Mouse (Mus musculus): ENCODE measurements around the gene Dgki. TPM values are rescaled to one million over a fixed set of nuclear protein-coding genes. Genes with fewer than 3 reads are reported as not detected.

Gene Dgki
- total RNA-seq (2015; ENCODE audit: low replicate concordance), result 1.0 TPM in 1 of 2 replicates, not detected in the other
- 1.1 TPM in 1 of 2 replicates, not detected in the other for total RNA-seq (2017; ENCODE audit: low replicate concordance)

DNA sequence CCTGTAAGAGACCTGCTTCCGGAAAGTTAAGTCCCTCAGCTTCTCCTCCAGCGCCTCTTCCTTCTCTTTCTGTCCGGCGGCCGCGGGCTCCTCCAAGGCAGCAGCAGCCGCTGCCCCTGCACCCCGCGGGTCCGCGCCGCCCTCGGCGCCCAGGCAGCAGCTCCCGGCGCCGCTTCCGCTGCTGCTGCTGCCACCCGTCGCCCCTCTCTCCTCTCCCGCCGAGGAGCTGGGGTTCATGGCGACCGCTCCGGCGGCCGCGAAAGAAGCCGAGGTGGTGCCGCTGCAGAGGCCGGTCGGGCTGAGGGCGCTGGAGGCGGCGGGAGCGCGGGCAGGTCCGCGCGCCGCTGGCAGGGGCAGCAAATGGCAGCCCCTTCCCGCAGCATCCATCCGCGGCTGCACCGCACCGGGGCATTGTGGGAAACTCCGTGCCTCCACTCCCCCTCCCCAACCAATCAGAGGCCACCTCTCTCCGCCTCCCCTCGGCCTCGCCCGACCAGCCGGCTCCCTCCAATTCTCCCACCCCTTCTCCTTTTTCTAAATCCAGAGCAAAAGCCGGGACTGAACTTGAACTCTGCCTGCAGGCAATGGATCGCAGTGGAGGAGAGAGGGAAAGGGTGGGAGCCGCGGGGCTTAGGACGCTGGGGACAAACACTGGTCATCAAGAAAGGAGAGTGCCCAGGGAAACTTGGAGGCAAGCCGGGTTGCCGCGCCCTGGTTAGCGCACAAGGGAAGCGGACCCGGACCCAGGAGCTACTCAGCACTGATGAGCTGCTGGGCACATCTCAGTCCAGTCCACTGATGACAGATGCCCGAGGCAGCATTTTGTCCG, at the start of gene Dgki:
TSS of gene Dgki (minus strand) at position 623 of the 829 bp plus-strand sequence.
- ATAC-seq (replicated peaks; ENCODE audit: low FRiP score, poor library complexity, severe bottlenecking), result no peak

DNA sequence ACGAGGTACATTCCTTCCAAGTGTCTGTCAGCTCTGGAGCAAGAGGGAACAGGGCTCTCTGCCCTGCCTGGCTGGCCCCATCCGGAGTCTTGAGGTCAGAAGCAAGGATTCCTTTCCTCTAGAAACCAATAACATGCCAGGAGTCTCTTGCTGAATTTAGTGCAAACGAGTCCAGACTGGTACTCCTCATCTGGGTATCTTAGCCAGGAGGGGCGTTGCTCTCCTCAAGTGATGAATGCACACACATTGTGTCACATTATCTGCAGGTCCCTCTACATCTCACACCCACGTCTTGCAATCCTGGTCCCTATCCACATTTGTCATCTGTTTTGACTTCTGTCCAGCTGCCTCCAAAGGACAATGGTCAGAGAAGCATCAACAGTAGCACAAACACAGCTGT, 47.6 kb upstream of the Dgki start:
- ATAC-seq (replicated peaks; ENCODE audit: low FRiP score, poor library complexity, severe bottlenecking), result no peak

DNA sequence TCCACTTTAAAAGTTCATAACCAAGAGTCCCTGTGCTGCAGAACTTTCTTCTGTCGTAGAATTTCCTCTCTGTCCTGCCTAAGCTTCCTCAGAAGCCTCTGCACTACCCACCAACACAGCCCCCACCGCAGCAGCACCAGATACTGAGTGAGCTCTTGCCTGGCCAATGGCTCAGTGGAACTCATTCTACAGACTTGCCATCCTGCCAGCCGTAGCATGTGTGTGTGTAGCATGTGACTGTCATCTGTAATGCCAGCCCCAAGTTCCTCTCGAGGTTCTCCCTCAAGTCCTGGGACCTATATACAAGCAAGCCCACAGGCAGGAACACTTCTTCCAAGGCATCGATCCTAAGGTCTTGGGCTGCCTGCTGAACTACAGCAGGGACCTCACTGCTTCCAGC, 38.1 kb upstream of the Dgki start:
- no peak for ATAC-seq (replicated peaks; ENCODE audit: low FRiP score, poor library complexity, severe bottlenecking)

DNA sequence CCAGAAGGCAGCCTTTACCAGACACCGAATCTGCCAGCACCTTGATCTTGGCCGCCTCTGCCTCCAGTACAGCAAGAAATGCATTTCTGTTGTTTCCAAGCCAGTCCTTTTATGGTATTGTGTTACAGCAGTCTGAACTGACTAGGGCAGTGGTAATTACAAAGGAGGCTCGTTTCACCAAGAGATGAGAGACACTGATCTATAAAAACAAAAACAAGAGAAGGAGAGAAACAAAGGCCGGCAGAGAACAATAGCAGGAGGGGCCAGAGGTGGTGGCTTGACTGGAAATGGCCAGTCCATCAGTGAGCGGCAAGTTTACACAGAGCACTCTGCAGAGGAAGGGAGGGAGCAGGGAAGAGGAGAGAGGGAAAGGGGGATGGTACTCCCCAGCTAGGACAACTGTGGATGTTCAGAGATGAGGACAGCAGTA, 36.9 kb upstream of the Dgki start:
- no peak for ATAC-seq (replicated peaks; ENCODE audit: low FRiP score, poor library complexity, severe bottlenecking)

DNA sequence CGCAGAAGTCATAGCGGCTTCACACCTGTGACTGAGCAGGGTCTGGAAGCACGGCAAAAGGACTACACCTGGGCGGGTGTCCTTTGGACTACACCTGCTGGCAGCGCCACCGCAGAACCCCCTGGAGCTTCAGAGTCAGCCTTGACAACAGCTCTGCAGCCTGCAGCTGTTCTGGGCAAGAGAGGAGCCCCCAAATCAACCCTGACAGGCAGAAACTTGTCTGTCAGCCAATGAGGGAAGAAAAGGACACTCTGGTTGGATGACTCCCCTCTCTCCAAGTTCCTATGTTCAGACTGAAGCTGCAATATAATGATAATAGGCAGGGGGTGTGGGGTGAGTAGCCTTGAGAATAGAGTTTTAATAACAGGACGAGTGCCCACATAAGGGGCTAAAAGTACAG, 36.4 kb upstream of the Dgki start:
- ATAC-seq (replicated peaks; ENCODE audit: low FRiP score, poor library complexity, severe bottlenecking), result no peak

DNA sequence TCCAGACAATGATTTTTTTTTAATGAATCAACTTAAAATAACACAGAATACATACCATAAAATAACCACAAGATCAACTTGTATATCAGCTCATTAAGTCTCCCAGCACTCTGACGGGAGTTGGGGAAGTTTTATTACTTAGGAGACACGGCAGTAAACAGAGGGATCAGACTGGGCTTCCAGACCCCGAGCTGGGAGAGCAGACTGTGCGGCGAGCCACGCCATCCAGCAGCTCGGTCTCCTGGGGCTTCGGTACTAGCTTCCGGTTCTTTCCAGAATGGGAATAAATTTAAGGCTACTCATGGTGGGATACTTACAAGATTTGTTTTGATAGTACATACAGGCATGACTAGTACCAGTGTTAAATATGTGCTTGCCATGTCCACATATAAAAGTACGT, 32.9 kb upstream of the Dgki start:
- ATAC-seq (replicated peaks; ENCODE audit: low FRiP score, poor library complexity, severe bottlenecking), result no peak

DNA sequence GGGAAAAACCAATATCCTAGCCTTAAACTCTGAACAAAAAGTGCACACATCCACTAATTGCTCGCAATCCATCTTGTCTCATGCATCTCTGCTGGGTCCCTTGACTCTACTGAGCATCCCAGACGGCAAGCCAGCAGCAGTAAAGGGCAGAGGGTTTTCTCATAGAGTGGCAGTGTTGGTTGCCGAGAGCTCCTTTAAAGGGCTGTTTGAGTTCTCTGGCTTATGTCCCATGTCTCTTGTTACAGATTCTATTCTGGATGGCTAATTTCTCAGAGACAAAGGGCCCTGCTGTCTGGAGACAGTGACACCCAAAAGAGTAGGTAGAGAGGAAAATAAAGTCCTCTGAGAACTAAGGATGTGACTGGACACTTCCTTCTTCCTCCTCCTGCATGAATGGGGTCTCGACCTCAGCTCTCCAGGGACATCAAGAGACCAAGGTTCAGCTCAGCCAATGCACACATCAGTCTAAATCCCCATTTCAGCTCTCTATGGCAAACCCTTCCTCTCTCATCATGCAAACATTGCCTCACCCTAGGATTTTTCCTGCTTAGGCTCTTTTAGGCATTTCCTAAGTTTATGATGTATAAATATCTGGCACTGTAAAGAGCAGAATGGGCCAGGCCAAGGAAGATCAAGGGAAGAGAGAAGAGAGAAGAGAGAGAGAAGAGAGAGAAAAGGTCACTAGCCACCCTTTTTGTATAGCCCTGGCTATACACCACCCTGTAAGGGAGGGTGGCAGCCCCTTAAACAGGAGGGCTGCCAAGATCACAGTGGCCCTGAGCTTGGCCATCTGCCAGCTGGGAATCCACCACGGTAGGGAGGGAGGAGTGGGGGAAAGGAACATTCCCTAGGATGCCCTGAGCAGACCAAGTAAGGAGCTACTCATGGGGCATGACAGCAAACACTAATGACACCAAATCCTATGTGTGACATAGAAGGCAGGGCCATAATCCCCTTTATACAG, 30.2 kb upstream of the Dgki start:
- ATAC-seq (replicated peaks; ENCODE audit: low FRiP score, poor library complexity, severe bottlenecking), result no peak

DNA sequence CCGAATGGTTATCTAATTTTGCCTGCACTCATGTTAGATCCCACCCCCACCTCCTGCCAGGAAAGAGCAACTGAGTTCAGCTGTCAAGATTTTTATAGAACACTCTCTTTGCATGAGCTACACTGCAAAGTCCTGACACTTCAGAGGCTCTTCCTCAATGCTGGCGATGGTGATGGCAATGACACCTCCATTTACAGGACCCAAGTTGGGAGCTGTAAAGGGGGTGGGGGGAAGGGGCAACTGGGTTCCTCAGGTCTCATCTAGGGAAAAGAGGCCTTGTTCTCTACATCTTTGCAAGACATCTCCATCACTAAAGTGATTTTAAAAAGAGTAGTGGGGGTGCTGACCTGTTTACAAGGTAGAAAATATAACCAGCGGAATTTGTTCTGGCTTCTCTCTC, 29.4 kb upstream of the Dgki start:
- no peak for ATAC-seq (replicated peaks; ENCODE audit: low FRiP score, poor library complexity, severe bottlenecking)

DNA sequence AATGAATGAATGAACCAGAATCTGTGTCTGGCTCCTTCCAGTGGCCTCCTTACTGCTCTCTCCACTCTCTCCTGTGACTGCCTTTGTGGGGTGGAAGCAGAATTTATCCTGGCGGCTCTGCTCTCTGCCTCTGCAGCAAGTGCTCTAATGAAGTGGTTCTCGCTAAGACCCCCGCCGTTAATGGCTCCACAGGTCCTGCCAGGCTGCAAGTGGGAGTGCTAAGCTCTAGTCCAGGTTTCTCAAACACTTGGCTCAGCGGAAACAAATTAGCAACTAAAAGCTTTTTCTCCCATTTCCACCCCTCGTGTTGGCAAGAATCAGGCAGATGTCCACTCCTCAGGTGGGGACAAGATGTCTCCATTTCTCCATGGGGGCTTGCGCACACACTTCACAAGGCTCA, 28.7 kb upstream of the Dgki start:
- no peak for ATAC-seq (replicated peaks; ENCODE audit: low FRiP score, poor library complexity, severe bottlenecking)

DNA sequence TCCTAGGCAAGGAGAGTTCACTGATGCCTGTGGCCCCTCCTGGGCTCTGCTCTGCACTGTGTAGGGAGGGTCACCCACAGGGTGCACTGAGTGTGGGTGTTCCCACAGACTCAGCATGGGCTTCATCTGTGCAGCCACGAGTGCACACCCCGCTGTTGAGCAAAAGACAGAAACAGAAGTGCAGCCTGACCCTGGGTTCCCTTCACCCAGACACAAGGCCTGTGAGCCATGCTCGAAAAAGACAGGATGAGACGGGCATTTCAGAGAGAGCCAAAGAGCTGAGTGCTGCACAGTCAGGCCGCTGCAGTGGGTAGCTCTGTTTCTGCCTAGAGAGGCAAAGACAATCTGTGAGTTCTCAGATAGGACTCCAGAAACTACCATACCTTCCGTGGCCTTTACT, 27.5 kb upstream of the Dgki start:
- no peak for ATAC-seq (replicated peaks; ENCODE audit: low FRiP score, poor library complexity, severe bottlenecking)

DNA sequence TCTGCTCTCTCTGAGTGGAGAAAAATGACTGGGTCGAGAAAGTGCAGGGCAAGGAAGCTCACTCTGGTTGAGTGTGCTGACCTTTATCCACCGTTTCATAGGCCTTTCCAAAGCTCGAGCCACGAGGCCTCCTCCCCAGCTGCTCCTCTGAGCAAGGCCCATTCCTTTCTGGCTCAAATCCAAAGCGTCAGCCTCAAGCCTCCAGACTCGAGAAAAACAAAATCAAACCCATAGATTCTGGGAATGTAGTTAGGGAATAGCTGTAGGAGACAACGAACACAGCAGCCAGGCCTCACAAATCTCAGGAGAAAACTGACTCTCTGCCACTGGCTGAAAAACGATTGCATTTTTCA, 26.6 kb upstream of the Dgki start:
- no peak for ATAC-seq (replicated peaks; ENCODE audit: low FRiP score, poor library complexity, severe bottlenecking)

DNA sequence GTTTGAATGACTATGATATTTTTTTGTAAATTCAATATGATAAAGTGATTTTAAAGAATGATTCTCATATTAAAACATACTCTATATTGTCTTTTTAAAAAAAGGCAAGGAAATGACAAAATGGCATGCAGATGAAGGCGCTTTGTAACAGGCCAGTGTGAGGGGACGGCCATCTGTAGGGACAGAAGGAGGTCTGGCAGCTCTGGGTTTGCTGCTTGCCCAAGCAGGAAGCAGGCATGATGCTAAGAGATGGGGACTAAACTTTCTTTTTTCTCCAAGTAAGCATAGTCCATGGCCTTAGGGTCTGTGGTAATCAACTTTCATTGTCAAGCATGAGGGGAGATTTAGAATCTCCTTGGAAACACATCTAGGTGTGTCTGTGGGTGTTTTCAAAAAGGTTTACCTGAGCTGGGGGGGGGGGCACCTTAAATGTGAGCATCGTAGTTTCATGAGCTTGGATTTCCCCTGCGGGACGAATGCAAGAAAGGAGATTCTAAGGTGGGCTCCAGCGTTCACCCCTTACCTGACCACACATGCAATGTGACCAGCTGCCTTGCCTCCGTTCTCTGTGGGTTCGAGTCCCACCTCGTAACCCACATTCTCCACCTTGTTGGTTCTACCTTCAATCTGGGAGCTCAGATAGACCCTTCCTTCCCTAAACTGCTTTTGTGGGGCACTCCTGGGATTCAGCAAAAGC, 26.1 kb upstream of the Dgki start:
- ATAC-seq (replicated peaks; ENCODE audit: low FRiP score, poor library complexity, severe bottlenecking), result no peak

DNA sequence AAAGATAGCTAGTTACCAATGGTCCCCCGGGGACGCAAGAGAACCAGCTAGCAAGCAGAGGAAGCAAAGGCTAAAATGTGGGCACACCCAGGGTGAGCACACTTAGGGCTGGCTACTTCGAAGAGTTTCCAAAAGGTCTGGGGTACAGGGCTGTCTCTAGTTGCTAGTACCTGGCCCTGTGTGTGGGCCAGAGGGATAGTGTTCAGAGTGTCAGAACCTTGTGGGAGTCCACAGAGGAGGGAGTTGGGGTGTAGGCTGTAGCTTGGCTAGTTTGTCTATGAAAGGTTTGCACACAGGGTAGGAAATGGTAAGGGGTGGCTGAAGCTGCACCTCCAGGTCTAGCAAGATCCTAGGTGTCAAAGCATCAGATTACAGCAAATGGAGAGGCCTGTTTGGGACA, 25.1 kb upstream of the Dgki start:
- ATAC-seq (replicated peaks; ENCODE audit: low FRiP score, poor library complexity, severe bottlenecking), result no peak

DNA sequence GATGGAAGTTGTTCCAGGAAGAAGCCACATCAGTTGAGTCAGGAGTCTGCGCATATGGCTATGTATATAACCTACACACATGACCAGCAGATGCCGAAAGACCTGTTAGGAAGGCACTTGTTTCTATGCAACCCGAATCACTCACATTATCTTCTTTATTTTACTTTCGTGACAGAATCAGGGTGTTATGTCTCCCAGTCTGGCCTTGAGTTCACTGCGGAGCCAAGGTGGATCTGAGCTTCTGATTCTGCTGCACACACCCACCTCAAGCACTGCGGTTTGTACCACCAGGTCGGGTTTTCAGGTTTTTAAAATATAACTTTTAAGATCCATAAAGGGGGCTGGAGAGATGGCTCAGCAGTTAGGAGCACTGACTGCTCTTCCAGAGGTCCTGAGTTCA, 22.7 kb upstream of the Dgki start:
- no peak for ATAC-seq (replicated peaks; ENCODE audit: low FRiP score, poor library complexity, severe bottlenecking)

DNA sequence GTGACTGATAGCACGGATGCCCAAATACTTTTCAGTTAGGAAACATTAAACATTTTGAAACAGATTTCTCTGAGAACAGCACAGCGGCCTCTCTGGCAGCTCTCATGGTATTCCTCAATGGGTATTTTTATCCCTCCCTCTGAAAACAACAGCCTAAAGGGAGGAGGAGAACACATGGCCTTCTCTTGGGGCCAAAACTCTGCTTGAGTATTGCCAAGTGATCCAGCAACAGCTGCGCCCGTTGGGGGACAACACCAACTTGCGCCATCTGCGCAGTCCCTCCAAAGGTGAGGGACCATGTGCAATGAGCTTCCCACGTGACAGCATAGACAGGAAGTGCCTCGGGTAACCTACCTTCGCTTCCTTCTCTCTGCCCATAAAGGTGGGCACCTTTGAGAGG, 22.1 kb upstream of the Dgki start:
- no peak for ATAC-seq (replicated peaks; ENCODE audit: low FRiP score, poor library complexity, severe bottlenecking)

DNA sequence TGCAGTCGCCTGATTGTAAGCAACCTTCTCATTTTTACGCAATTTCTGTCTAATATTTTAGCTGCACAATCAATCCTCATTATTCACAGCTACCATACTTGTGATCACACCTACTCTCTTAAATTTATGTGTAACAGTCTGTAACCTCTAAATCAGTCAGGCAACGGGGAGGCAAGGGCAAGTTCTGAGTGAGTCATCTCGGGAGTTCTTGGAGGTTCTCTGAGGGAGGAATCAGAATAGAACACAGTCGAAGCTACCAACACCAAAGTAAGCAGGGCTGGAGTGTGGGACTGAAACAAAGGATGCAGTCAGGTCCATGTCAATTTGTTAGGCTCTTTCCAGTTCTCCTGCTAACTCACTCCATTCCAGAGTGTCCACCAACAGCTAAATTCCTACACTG, 17.9 kb upstream of the Dgki start:
- no peak for ATAC-seq (replicated peaks; ENCODE audit: low FRiP score, poor library complexity, severe bottlenecking)

DNA sequence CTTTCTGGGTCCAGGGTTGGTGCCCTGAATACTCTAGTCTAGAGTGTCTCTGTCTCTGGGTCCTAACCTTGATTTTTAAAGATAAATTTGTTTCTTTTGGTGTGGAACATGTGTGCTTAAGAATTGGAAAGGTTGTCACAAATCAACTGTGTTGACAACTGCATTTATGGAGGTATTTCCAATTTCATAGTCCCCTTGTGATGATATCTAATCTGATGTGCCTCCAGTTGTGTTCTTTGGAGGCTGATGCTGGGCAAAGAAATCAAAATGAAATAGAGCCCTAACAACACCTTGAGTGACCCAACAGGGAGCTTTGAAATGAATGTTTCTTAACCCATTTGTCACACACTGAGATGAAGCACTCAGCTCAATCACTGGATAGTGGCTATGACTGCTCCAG, 15.5 kb upstream of the Dgki start:
- no peak for ATAC-seq (replicated peaks; ENCODE audit: low FRiP score, poor library complexity, severe bottlenecking)

DNA sequence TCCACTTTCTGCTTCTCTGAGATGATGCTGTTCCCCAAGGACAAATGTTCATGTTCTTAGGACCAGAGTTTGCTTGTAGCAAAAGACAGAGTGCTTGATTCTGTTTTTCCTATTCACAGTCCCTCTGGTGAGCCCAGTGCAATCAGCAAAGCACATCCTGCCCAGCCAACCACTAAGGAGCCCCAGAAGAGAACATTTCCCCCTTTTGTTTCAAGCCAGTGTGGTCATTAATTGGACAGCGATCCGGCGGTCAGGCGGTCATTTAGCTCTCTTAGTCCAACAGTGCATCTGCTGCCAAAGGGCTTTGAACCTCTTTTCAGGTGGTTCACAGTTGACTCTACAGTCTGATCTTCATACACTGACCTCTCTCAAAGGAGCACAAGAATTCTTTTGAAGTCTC, 10.6 kb upstream of the Dgki start:
- no peak for ATAC-seq (replicated peaks; ENCODE audit: low FRiP score, poor library complexity, severe bottlenecking)

DNA sequence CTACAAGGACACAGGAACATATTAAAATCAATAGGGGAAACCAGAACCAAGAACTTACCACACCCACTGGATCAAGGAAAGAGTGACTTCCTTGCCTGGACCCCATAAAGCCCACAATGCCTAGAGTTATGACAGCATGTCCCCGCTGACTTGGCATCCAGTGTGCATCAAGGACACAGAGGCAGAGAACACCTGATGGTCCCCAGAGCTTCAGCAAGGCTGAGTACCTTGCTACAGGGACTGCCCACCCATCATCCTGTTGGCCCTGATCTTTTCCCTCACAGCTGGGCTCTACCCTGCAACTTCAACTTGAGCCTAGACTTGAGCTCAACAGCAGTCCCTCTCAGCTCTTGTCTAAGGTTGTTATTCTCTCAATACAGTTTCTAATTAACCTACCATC, 6.6 kb upstream of the Dgki start:
- ATAC-seq (replicated peaks; ENCODE audit: low FRiP score, poor library complexity, severe bottlenecking), result no peak

DNA sequence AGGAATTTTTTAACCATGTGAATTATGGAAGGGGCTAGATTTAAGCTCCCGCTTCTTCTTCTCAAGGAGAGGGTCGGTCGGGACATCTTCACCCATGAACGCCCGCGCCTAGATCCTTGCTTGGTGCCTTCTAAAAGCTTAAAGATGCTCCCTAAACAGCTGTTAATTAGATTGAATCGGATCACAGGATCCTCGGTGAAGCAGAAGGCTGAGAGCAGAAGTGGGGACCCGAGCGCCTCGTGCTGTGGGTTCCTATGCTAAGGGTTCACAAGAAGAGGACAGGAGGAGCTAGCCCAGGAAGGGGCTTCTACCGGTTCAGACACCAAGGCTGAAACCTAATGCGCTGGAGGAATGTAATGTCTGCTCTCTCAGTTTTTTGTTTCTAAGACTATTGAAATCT, 508 bp upstream of the Dgki start:
- ATAC-seq (replicated peaks; ENCODE audit: low FRiP score, poor library complexity, severe bottlenecking), result no peak
